Comparison of ENCODE assay signal across 9 mouse cellular contexts in the genomic region with DNA sequence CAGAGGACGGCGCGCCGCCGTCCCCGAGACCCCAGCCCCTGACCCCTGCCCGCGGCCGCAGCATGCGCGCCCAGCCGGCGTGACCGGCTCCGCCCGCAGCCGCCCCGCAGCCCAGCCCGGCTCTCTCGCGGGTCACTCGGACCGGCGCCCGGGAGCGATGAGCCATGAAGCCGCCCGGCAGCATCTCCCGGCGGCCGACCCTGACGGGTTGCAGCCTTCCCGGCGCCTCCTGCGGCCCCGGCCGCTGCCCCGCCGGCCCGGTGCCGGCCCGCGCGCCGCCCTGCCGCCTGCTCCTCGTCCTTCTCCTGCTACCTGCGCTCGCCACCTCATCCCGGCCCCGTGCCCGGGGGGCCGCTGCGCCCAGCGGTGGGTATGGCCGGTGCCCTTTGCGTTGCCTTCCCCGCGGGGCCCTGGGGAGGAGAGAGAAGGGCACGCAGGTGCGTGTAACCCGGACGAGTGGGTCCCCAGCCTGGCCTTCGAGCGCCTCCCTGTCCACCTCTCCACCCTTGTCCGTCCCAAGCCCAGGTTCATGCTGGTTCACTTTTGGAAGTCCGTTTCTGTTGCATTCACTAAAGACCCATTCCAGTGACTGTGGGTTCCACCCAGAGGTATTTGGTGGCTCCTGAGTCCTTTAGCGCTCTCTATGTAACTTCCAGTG. TPM values are rescaled to one million over a fixed set of nuclear protein-coding genes. Genes with fewer than 3 reads are reported as not detected.
DNase-seq lines count a peak whose midpoint lies in the region; ATAC-seq and TF ChIP-seq lines count a peak whose summit lies in the region.
"Had no signal": no experiment of that assay in that cellular context is flagged by ENCODE, and none has a peak within 500 bp of the region (broad histone marks: within the 10 kb centered on the region; RNA-seq: fewer than 3 reads in every experiment).

No protein-coding gene starts in this region.

- DNase-seq in kidney, postnatal 10 days = no peak
- no peak for DNase-seq in Patski (ENCODE audit: low read depth, low spot score)
- DNase-seq in cerebellum, postnatal 36 days = peak; percentile 47 to 66
- peak; percentile 19 to 28 for DNase-seq in heart, postnatal 14 days
- no peak for DNase-seq in liver, embryonic 11.5 days (ENCODE audit: low spot score)

- peak; percentile 83 for ATAC-seq in kidney, embryonic 16.5 days (ENCODE audit: low FRiP score, low TSS enrichment)
- peak; percentile 31 for ATAC-seq in Patski
- ATAC-seq in liver, embryonic 11.5 days (replicated peaks; ENCODE audit: low FRiP score) = no peak
- 0 out of 2 replicates have a peak, but pooled peaks have one; percentile 14 for ATAC-seq in stomach, embryonic 15.5 days (ENCODE audit: insufficient read depth, low FRiP score, low read depth)
- ATAC-seq in activated CD4-positive, CD25-positive, alpha-beta regulatory T cell, adult 4 months = no peak

- H3K9ac ChIP-seq in kidney, embryonic 16.5 days (replicated peaks; ENCODE audit: low read length) = peak overlapping the region; percentile 68
- H3K9ac ChIP-seq in liver, embryonic 11.5 days (ENCODE audit: low read depth, low read length) = 0 out of 2 replicates have a peak overlapping the region, but pooled peaks have one; percentile 2
- H3K9ac ChIP-seq in stomach, embryonic 15.5 days = no peak overlapping the region

- peak overlapping the region; percentile 68 for H3K4me3 ChIP-seq in kidney, embryonic 16.5 days (ENCODE audit: low read length)
- H3K4me3 ChIP-seq in liver, embryonic 11.5 days (ENCODE audit: low read depth, low read length) = peak overlapping the region; percentile 58
- H3K4me3 ChIP-seq in stomach, embryonic 15.5 days (replicated peaks) = peak overlapping the region; percentile 62

- H3K4me1 ChIP-seq in kidney, embryonic 16.5 days (ENCODE audit: insufficient read depth, low read length) = peaks cover 8% of the 10 kb centered on the region
- no peaks in the 10 kb centered on the region for H3K4me1 ChIP-seq in liver, embryonic 11.5 days (replicated peaks; ENCODE audit: control insufficient read depth, insufficient read depth, low read length)
- no peaks in the 10 kb centered on the region for H3K4me1 ChIP-seq in stomach, embryonic 15.5 days

- peaks cover 13% of the 10 kb centered on the region for H3K27me3 ChIP-seq in kidney, embryonic 16.5 days (ENCODE audit: insufficient read depth, low read length)
- peaks cover 28% of the 10 kb centered on the region for H3K27me3 ChIP-seq in Patski
- H3K27me3 ChIP-seq in liver, embryonic 11.5 days (replicated peaks; ENCODE audit: control insufficient read depth, insufficient read depth, low read length) = peaks cover 50% of the 10 kb centered on the region
- peaks cover 16% of the 10 kb centered on the region for H3K27me3 ChIP-seq in stomach, embryonic 15.5 days (replicated peaks)

- in situ Hi-C loops in Patski (cut with MboI; ENCODE audit: low pct_unique_long_range_greater_than_20kb) = no loop called here

- H3K9me3 ChIP-seq in kidney, embryonic 16.5 days (ENCODE audit: low read length) = no peaks in the 10 kb centered on the region
- H3K9me3 ChIP-seq in liver, embryonic 11.5 days (ENCODE audit: control insufficient read depth, low read length) = no peaks in the 10 kb centered on the region
- H3K9me3 ChIP-seq in stomach, embryonic 15.5 days = no peaks in the 10 kb centered on the region

- peak overlapping the region; percentile 97 for H3K4me2 ChIP-seq in kidney, embryonic 16.5 days (replicated peaks; ENCODE audit: low read depth, low read length)
- peak overlapping the region; percentile 85 for H3K4me2 ChIP-seq in liver, embryonic 11.5 days
- peak overlapping the region; percentile 99 for H3K4me2 ChIP-seq in stomach, embryonic 15.5 days

- H3K27ac ChIP-seq in kidney, embryonic 16.5 days (ENCODE audit: low read length) = no peak overlapping the region
- no peak overlapping the region for H3K27ac ChIP-seq in liver, embryonic 11.5 days (ENCODE audit: low read depth, low read length)
- H3K27ac ChIP-seq in stomach, embryonic 15.5 days = no peak overlapping the region

- WGBS in kidney, embryonic 16.5 days = under 1% methylated on average over 41 of the region's 68 CpGs
- WGBS in liver, embryonic 11.5 days = under 1% methylated on average over 60 of the region's 68 CpGs
- WGBS in stomach, embryonic 15.5 days = 3% methylated on average over 63 of the region's 68 CpGs

- TF ChIP-seq CTCF in Patski (IDR thresholded peaks at IDR 0.05) = no peak

- CTCF ChIA-PET in Patski (lab: Charles Lee) = no interaction called here

- POLR2A ChIA-PET in Patski (lab: Charles Lee) = no interaction called here

- intact Hi-C loops in heart, postnatal 14 days (cut with DNase I) = no loop called here

- H3K36me3 ChIP-seq in kidney, embryonic 16.5 days (ENCODE audit: insufficient read depth, low read length) = no peaks in the 10 kb centered on the region
- H3K36me3 ChIP-seq in liver, embryonic 11.5 days (ENCODE audit: control insufficient read depth, insufficient read depth, low read length) = no peaks in the 10 kb centered on the region
- no peaks in the 10 kb centered on the region for H3K36me3 ChIP-seq in stomach, embryonic 15.5 days

RNA-seq across cellular contexts. Expression of a gene that starts 0.5 kb away (rescaled TPM):
- 0.91 and 1.6 TPM in 2 replicates for polyA plus RNA-seq in kidney, embryonic 16.5 days (2015; fragmentation: Nextera tagmentation; extraction: Ambion mirVana)
- polyA plus RNA-seq in Patski (2021) = not detected
- total RNA-seq in heart, postnatal 14 days (2021) = 1 to 10 TPM; 2.8 to 3.5 TPM
- 0.84 and 1.3 TPM in 2 replicates for polyA plus RNA-seq in liver, embryonic 11.5 days (2014; fragmentation: Nextera tagmentation; extraction: Ambion mirVana)
- 2.6 and 3.2 TPM in 2 replicates for polyA plus RNA-seq in stomach, embryonic 15.5 days (2015; fragmentation: Nextera tagmentation; extraction: Ambion mirVana)
- not detected for polyA plus RNA-seq in activated CD4-positive, CD25-positive, alpha-beta regulatory T cell, adult 4 months (2017; shearing (Covaris generic))
- total RNA-seq: hematopoietic stem cell, adult 5-6 weeks had no signal

Comparison
In these comparisons a context has a peak if more than half of its experiments do, and no peak if none do; other contexts are left out.
1. ATAC-seq: peak in kidney, embryonic 16.5 days (single experiment), Patski (single experiment) and stomach, embryonic 15.5 days (single experiment); none in liver, embryonic 11.5 days (single experiment) and activated CD4-positive, CD25-positive, alpha-beta regulatory T cell, adult 4 months (single experiment).
2. DNase-seq: peak in cerebellum, postnatal 36 days (2 of 2) and heart, postnatal 14 days (2 of 2); none in kidney, postnatal 10 days (single experiment), Patski (single experiment) and liver, embryonic 11.5 days (single experiment).
3. Peak in every context shown above with its lines, with median percentiles within 50 percentile points of each other: H3K4me2 ChIP-seq and H3K4me3 ChIP-seq.